Mouse (Mus musculus): Measurements from ENCODE around the gene March7.

The March7 gene

DNA sequence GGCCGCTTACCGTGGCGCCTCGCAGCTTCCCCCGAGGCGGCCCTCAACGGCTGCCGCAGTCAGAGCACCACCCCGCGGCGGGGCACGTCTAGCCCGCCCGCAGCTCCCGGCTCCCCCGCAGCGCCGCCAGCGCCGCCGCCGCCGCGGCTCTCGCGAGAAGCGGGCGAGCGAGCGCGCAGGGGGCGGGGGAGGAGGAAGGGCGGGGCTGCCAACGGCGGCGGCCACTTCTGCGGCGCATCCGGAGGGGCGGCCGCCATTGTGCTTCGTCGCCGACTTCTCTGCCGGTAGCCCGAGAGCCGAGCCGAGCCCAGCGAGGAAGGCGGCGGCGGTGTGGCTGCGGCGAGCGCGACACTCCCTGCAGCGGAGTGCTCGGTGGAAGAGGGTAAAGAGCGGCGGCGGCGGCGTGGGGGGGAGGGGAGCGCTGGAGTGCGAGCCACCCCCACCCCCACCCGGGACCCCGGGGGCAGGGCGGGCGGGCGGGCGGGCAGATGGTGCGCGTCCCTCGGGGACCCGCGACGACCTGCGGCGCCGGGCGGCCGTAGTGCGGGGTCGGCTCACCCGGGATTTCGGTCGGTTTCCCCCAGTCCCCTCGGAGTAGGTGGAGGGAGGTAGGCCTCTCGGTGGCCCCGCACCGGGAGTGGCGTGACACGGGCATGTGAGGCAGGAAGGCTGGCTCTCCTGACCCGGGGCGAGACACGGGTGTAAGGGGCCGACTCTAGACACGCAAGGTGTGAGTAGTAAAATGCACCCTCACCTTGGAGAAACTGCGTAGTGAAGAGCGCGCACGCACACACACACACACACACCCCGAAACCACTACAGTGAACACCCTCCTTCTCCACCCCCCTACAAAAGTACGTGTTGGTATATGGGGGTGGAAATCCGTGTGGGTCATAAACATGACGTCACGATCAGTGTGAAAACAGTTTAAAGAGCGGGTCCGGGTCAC lies at the start of gene March7, which contains the start of gene Baz2b:
March7 (plus strand) TSS at position 185 of the 949 bp plus-strand sequence.
Baz2b (minus strand) TSS at position 137 of the 949 bp plus-strand sequence.
- DNase-seq (ENCODE audit: low spot score in 2 of 2), result peak; percentile 78 to 86

DNA sequence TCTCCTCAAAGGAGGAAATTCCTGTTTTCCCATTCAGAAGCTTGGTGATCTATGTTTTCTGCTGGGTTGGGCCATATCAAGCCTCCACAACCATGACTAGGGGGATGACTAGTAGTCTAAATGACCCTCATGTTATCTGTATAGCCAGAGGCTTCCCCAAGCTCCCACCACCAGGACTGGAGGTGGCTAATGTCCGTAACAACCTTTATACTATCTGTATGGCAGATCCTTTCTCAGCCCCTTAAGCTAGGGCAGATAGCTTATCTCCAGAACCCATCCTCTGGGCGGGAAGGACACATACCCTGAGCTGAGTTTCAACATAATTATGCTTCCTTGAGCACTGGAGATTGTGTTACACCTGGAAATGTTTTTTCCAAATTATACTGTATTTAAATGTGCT lies 45.9 kb upstream of the March7 start:
- DNase-seq (ENCODE audit: low spot score in 2 of 2), result no peak

DNA sequence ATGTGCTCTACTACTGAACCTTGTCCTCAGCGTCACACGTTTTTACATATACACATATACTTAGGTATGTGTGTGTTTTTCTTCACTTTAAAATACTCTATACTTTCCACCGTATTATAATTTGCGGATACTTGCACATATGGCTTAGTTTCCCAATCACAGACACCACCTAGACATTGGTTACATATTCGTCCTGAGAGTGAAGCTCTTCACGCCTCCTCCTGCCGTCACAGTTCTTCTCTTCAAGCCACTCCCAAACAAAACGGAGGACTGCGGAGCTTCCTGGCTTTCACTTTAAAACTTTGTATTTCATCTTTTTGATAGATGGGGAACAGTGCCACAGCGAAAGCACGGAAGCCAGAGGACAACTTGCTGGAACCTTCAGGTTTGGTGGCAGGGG lies 44.0 kb upstream of the March7 start:
- no peak for DNase-seq (ENCODE audit: low spot score in 2 of 2)

- DNase-seq (ENCODE audit: low spot score in 2 of 2), result no peak
Measured at GRCm38 (mm10) chr2:60166878-60167277, 42.8 kb upstream of the March7 start.

DNA sequence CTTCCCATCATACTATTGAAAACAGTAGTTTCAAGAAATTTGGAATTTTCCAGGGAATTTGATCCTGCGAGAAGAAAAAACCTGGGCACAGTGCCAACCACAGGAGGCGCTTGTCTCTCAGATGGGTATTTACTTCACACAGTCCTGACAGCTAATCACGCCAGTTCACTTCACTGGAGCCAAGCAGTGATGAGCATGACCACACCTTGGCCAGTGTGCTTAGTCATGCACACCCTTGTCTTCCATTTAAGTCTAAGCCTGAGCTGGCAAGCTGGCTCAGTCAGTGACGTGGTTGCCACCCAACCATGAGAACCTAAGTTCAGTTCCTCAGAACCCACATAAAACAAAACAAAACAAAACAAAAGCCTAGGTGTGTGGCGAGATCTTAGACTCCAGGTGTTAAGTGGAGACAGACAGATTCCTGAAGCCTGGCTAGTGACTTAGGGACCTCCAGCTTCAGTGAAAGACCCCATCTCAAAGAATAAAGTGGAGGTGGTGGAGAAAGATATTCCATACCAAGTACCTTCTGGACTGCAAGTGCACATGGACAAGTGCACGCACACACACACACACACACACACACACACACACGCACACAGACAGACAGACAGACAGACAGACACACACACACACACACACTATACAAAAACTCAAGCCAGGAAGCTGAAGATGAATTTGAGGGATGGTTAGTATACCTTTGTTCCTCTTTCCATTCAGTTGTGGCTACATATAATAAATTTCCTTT lies 37.7 kb upstream of the March7 start:
- DNase-seq (ENCODE audit: low spot score in 2 of 2), result no peak

DNA sequence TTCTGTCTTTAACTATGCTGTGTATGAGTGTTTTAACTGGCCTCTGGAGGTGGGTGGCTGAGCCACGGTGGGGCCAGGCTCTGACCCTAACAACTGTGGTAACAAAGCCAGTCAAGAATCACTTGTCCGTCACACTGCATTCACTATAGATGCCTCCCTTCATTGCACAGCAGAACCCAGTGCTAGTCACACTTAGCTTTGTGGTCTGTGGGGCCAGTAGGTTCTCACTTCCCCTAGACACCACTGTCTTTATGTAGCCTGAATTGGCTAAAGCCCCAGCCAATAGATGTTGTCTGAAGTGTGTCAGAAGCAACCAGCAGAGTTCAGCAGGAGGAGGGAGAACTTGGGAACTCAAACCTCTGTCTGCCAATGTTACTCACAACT lies 37.2 kb upstream of the March7 start:
- DNase-seq (ENCODE audit: low spot score in 2 of 2), result peak in 1 of 2 experiments; percentile 25

DNA sequence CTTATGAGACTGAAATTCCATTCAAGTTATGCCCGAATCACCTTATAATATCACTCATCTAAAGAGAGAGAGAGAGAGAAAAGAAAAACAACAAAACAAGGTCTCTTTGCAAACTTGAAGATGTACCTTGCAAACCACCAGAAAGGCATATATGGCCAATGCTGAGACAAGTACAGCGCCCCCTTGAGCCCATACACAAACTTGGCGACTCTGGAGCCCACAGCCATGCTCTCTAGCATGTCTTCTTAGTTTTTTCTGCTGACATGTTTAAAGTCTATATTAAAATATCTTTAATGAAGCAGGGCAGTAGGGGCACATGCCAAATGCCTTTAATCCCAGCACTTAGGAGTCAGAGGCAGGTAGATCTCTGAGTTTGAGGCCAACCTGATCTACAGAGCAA lies 36.5 kb upstream of the March7 start:
- DNase-seq (ENCODE audit: low spot score in 2 of 2), result no peak

DNA sequence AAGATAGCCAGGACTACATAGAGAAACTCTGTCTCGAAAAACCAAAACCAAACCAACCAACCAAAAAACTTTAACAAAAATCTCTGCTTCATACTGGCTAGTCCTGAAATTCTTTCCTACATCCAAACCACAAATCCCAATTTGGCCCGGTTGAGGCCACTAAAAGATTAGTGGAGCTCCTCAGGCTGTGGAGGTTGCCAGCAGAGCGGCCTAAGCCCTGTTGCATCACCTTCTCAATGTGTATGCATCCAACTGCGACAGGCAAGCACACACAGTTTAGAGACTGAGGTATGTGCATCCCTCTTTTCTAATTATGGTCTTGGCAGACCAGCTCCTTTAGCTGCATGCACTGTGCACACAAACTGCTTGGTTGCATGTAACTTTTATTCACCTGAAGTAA lies 36.1 kb upstream of the March7 start:
- DNase-seq (ENCODE audit: low spot score in 2 of 2), result no peak

DNA sequence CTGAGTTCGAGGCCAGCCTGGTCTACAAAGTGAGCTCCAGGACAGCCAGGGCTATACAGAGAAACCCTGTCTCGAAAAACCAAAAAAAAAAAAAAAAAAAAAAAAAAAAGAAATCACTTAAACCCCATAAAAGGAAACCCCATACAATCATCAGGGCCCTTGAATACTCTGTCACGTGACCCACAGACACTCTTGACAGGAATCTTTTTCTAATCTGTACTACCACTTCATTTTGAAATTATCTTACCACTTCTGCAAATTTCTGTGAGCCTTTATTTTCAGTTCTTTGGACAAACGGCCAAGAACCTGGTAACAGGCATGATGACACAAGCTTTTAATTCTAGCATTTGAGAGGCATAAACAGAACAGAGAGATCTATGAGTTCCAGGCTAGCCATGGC lies 34.6 kb upstream of the March7 start:
- no peak for DNase-seq (ENCODE audit: low spot score in 2 of 2)

DNA sequence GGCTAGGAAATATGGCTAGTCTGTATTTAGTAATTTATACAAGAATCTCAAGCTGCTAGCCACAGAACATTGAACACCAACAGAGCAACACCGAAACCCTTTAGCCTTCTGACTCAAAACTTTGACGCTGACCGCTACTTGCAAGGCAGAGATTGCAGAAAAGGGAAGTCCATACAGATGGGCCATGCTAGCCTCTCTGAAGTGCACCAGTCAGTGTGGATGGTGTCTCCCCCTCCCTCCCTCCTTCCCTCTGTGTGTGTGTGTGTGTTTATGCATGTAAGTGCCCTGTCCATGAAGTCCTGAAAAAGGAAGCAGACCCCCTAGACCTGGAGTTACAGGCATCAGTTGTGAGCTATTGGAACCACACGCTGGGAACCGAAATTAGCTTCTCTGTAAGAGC lies 33.6 kb upstream of the March7 start:
- no peak for DNase-seq (ENCODE audit: low spot score in 2 of 2)

- no peak for DNase-seq (ENCODE audit: low spot score in 2 of 2)
Measured at GRCm38 (mm10) chr2:60177490-60177889, 32.2 kb upstream of the March7 start.

GRCm38 (mm10) chr2:60181696-60182095 lies 28.0 kb upstream of the March7 start:
- no peak for DNase-seq (ENCODE audit: low spot score in 2 of 2)

DNA sequence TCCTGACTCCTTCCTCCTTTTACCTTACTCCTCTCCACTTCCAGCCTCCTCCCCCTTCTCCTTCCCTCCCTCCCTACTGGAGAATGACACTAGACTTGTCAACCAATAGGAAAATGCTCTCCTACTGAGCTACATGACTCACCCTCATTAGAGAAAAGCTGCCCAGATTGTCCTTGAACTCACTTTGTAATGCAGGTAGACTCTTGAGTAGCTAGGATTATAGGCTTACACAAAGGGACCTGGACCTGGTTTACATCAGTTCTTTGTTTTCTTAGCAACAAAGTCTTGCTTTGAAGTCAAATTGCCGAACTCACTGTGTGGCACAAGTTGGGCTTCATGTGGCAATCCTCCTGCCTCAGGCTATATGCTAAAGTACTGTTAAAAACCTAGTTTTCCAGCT lies 12.8 kb upstream of the March7 start:
- DNase-seq (ENCODE audit: low spot score in 2 of 2), result no peak

DNA sequence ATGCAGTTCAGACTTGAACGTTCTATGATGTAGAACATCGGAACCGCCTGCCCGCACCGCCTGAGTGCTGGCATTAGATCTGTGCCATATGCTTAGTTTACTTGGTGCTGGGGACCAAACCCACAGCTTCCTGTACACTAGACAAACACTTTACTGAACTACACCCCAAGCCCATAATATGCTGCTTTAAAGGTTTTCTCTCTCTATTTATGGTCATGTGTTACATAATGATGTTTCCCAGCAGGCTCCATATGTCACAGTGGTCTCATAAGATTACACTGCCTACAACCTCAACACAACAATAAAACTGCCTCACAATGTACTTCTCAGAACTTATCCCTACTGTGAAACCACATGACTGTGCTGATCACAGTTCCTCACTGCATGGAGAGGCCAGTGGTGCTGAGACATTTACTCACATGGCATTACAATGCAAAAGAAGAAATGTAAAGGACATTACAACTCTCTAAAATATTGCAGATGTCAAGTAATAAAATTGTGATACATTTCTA lies 9.6 kb upstream of the March7 start:
- DNase-seq (ENCODE audit: low spot score in 2 of 2), result no peak

DNA sequence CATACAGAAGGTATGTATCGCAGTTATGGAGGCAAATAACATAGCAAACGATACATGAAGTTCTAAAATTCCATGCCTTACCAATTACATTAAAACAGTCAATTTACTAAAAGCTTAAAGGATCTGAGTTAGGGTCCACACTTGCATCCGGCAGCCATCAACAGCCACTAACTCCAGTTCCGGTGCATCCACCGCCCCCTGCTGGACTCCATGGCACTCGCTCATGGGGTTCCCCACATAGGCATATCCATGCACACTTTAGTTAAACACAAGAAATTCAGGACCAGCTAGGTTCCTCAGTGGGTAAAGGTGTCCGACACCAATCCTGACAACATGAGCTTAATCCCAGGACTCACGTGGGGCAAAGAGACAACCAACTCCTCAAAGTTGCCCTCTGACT lies 9.0 kb upstream of the March7 start:
- DNase-seq (ENCODE audit: low spot score in 2 of 2), result peak; percentile 25 to 65

DNA sequence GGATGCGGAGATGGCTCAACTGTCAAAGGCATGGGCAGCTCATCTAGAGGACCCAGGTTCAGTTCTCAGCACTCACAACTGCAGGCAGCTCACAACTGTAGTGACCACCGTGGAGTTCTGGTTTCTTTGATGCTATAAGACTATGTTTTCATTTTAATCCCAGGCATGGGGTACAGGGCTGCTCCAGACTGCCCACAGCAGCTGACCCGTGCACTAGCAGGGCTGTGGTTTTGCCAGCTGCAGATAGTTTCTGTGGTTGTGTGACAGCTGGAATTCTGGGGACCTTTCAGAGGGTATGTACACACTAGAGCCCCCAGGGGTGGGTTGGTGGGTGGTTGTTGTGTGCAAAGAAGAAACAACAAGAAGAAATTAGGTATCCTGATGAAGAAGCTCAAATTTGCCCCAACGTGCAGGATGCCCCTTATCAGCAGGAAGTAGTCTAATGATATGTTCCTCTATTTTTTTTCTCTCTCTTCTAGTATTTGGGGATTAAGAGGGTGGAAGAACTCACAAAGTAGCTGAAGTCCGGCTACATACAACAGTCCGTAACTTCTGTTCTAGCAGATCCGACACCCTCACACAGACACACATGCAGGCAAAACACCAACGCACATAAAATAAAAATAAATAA lies 6.7 kb upstream of the March7 start:
- no peak for DNase-seq (ENCODE audit: low spot score in 2 of 2)

DNA sequence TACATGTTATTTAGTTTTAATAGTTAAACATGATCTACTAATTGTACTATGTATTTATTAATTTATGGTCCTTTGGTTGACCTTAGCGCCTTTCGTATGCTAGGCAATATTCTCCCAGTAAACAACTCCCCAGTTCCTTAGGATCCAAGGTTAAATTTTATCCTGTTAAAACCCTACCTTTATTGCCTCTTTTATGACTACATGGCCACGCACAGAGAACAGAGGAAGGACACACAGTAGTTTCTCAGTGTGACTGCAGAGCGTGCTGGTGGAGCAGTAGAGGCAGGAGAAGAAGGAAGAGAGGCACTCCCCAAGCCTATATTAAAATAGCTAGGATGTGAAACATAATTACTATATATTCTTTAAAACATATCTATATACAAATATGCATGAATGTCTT lies 6.0 kb upstream of the March7 start:
- DNase-seq (ENCODE audit: low spot score in 2 of 2), result no peak

GRCm38 (mm10) chr2:60204162-60204561 lies 5.5 kb upstream of the March7 start:
- no peak for DNase-seq (ENCODE audit: low spot score in 2 of 2)

GRCm38 (mm10) chr2:60205795-60206194 lies 3.9 kb upstream of the March7 start:
- no peak for DNase-seq (ENCODE audit: low spot score in 2 of 2)

GRCm38 (mm10) chr2:60209122-60209611 lies 520 bp upstream of the March7 start:
- peak; percentile 43 to 49 for DNase-seq (ENCODE audit: low spot score in 2 of 2)

DNA sequence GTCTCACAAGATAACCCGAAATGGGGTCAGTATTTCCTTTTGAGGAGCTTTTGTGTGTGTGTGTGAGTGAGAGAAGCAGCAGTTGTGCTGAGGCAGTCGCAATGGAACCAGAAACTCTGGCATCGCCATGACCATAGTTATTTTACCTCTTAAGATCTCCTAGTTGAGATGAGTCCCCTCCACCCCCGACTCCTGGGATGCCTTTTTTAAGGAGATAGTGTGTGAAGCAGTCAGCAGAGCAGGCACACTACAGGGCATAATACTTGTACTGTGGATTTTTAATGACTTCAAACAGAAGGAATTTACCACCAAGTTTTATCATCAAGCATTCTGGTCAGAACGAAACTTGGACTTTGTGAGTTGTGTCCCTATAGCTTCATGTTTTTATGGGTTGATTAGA lies 1.1 kb downstream of the March7 start:
- DNase-seq (ENCODE audit: low spot score in 2 of 2), result no peak

- no peak for DNase-seq (ENCODE audit: low spot score in 2 of 2)
Measured at GRCm38 (mm10) chr2:60212488-60212887, 2.8 kb downstream of the March7 start.
